Mouse (Mus musculus) small intestine, adult 2 months (tissue): Measurements from ENCODE around the gene Syne3. TPM values are rescaled to one million over a fixed set of nuclear protein-coding genes. Genes with fewer than 3 reads are reported as not detected.

ENCODE experiments used
- H3K27ac ChIP-seq: fragments of 200-500 bp; 2 replicates; pipeline ENCODE4 v1.5.1; 2012; ENCODE audit warnings: low read depth, low read length, control low read depth, inconsistent platforms; ENCODE audit not compliant: insufficient read depth
- H3K27me3 ChIP-seq: fragments of 200-500 bp; 2 replicates; pipeline ENCODE4 v1.6.1; 2012; ENCODE audit warnings: mild to moderate bottlenecking, moderate library complexity, low read length, inconsistent platforms; ENCODE audit not compliant: control insufficient read depth, insufficient read depth
- H3K36me3 ChIP-seq: fragments of 200-500 bp; 2 replicates; pipeline ENCODE4 v1.6.1; 2012; ENCODE audit warnings: mild to moderate bottlenecking, low read length, control low read depth, inconsistent platforms; ENCODE audit not compliant: control insufficient read depth, insufficient read depth
- H3K4me1 ChIP-seq: fragments of 200-500 bp; 2 replicates; pipeline ENCODE4 v1.6.1; 2012; ENCODE audit warnings: low read length, inconsistent platforms, mixed read lengths; ENCODE audit not compliant: control insufficient read depth, insufficient read depth, insufficient read length
- H3K4me3 ChIP-seq: fragments of 200-500 bp; 2 replicates; pipeline ENCODE4 v1.5.1; 2012; ENCODE audit warnings: low read depth, mild to moderate bottlenecking, control low read depth, inconsistent platforms, low read length, moderate library complexity
- CTCF ChIP-seq: fragments of 200-500 bp; IDR thresholded peaks from 2 replicates; pipeline ENCODE4 v1.5.1; 2012; ENCODE audit warnings: low read depth, mild to moderate bottlenecking, control low read depth, inconsistent platforms, low read length, moderate library complexity, mixed read lengths; ENCODE audit not compliant: insufficient replicate concordance, insufficient read length; ENCODE audit errors: extremely low read depth
- POLR2A ChIP-seq: fragments of 200-500 bp; IDR thresholded peaks from 2 replicates; pipeline ENCODE4 v1.6.1; 2012; ENCODE audit warnings: low read depth, mild to moderate bottlenecking, control low read depth, inconsistent platforms, low read length, moderate library complexity
- WGBS: fragments of 180-500 bp; shearing (Covaris S2); methylation state at CpG from one replicate; pipeline ENCODE4 v1.1.7; 2018; 5-methylcytosine and 5-hydroxymethylcytosine counted together
- polyA plus RNA-seq: library from polyadenylated mRNA; depleted of rRNA; stranded (reverse); fragments of >200 nt; gene quantifications from 2 replicates; pipeline ENCODE4 v1.2.3, GENCODE M21; 2012

Syne3 gene
- polyA plus RNA-seq, 1 experiment = 1.3 TPM

GRCm38 (mm10) chr12:105032832-105033775 lies 23.5 kb upstream of the Syne3 start:
- under 1% methylated on average over 45 of the region's 45 CpGs for WGBS
- peak overlapping the region; percentile 18 for H3K27ac ChIP-seq
- H3K36me3 ChIP-seq = peaks cover 7% of the 10 kb centered on the region; the same call in 1 of the 2 replicates
- peak overlapping the region; percentile 85 for H3K4me3 ChIP-seq
- no peak for TF ChIP-seq POLR2A
- TF ChIP-seq CTCF = no peak
- peaks cover 22% of the 10 kb centered on the region for H3K4me1 ChIP-seq
- no peaks in the 10 kb centered on the region for H3K27me3 ChIP-seq

GRCm38 (mm10) chr12:105032147-105032831 lies 22.7 kb upstream of the Syne3 start, which contains the start of gene Glrx5:
Gene Glrx5 (plus strand): TSS chr12:105032688.
- peaks cover 21% of the 10 kb centered on the region for H3K4me1 ChIP-seq
- H3K4me3 ChIP-seq = peak within 1 kb of the TSS; percentile 85
- under 1% methylated on average over 72 of the region's 72 CpGs for WGBS
- peak within 1 kb of the TSS; percentile 18 for H3K27ac ChIP-seq
- peak; percentile 72 for TF ChIP-seq POLR2A
- TF ChIP-seq CTCF = no peak
- H3K36me3 ChIP-seq = peaks cover 7% of the 10 kb centered on the region; the same call in 1 of the 2 replicates
- H3K27me3 ChIP-seq = no peaks in the 10 kb centered on the region

DNA sequence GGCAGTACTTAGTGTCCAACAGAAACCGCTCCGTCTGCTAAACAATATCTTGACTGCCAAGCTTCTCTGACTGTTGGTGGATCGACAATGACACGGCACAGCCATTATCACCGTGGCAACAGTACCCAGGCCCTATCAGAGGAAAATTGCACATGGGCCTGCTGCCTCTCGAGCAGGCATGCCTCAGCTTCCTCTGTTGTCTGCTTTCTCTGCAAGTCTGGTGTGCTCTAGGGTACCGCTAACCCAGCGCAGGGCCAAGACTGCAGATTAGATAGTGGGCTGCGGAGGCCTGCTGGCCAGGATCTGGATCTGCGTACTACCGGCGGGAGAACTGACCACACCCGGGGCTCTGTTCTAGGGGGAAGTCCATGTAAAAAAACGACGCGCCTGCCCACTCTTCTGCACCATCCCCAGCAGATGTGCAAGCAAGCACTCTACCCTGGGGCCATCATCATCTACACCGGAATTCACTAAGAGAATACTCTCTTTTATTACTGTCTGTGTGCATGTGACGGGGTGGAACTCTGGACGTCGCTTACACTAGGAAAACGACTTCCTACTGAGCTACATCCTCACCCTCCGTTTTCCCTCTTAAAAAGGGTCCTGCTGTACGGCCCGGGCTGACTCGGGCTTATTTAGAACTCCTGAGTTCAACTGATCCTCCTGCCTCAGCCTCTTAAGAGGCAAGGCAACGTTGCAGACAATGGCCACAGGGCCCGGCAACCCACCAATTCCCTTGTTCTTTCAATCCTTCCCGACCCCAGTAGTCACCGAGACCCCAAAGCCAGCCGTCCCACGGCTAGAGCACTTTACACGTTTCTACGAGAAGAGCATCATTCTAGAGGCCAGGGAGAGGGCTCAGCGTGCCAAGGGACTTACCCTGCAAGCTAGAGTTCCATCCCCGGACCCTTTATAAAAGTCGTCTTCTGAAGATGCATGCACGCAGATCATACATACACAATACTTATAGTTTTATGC lies 21.8 kb upstream of the Syne3 start:
- Histone ChIP-seq H3K4me1 (peaks cover 21% of the 10 kb centered on the region), H3K27me3 (no peaks in the 10 kb centered on the region), H3K27ac (peak overlapping the region; percentile 10; the same call in 1 of the 2 replicates), H3K36me3 (peaks cover 7% of the 10 kb centered on the region; the same call in 1 of the 2 replicates), H3K4me3 (peak overlapping the region; percentile 79)
- no peak for TF ChIP-seq CTCF
- no peak for TF ChIP-seq POLR2A
- 4% methylated on average over 37 of the region's 37 CpGs for WGBS

DNA sequence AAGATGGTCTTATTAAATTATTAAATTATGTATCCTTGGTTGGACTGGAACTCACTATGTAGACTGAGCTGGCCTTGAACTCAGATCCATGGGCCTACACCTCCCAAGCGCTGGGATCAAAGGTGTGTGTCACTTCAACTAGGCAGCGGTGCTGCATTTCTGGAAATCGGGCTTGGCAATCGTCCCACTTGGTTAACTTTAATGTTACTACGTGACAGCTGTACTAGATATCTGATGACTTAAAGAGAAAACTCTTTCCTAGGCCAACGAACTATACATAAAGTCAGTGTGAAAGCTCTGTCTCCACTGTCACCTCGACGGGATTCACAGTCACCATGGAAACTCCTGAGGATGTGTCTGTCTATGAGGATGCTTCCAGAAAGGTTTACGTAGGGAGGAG lies 20.3 kb upstream of the Syne3 start:
- Histone ChIP-seq H3K4me1 (peaks cover 17% of the 10 kb centered on the region), H3K27ac (no peak overlapping the region), H3K27me3 (no peaks in the 10 kb centered on the region), H3K36me3 (peaks cover 7% of the 10 kb centered on the region; the same call in 1 of the 2 replicates), H3K4me3 (no peak overlapping the region)
- no peak for TF ChIP-seq CTCF
- no peak for TF ChIP-seq POLR2A
- 77% methylated on average over 9 of the region's 9 CpGs for WGBS

DNA sequence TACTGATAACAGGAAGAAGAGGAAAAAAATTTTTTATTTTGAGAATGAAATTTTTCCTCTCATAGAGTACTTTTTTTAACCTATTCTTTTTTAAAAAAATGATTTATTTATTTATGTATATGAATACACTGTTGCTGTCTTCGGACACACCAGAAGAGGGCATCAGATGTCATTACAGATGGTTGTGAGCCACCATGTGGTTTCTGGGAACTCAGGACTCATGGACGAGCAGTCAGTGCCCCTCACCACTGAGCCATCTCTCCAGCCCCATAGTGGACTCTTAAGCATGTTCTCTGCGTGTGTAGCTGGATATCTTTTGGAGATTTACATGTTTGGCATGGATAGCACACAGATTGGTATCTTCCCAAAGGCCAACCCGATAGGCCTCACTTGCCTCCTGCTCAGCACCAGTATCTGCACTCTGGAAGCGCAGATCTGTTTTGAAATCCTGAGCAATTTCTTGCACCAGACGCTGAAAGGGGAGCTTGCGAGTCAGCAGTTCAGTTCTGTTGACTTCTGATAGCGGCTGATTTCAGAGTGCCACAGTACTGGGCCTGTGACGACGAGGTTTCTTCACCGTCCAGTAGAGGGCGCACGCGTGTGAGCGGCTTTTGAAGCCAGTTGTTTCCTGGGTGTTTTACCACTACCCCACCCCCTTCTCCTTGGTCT lies 17.8 kb upstream of the Syne3 start:
- no peak overlapping the region for H3K27ac ChIP-seq
- TF ChIP-seq POLR2A (no peak), CTCF (peak; percentile 84)
- H3K36me3 ChIP-seq = peaks cover 7% of the 10 kb centered on the region; the same call in 1 of the 2 replicates
- H3K27me3 ChIP-seq = no peaks in the 10 kb centered on the region
- H3K4me3 ChIP-seq = no peak overlapping the region
- WGBS = 25% methylated on average over 15 of the region's 15 CpGs
- H3K4me1 ChIP-seq = peaks cover 6% of the 10 kb centered on the region; the same call in 1 of the 2 replicates
